Mouse (Mus musculus): Measurements from ENCODE around the gene Cfap97d2. TPM values are rescaled to one million over a fixed set of nuclear protein-coding genes. Genes with fewer than 3 reads are reported as not detected.

Cfap97d2 gene
- polyA plus RNA-seq, 1 experiment from 2014 or later, result 0.90 TPM

DNA sequence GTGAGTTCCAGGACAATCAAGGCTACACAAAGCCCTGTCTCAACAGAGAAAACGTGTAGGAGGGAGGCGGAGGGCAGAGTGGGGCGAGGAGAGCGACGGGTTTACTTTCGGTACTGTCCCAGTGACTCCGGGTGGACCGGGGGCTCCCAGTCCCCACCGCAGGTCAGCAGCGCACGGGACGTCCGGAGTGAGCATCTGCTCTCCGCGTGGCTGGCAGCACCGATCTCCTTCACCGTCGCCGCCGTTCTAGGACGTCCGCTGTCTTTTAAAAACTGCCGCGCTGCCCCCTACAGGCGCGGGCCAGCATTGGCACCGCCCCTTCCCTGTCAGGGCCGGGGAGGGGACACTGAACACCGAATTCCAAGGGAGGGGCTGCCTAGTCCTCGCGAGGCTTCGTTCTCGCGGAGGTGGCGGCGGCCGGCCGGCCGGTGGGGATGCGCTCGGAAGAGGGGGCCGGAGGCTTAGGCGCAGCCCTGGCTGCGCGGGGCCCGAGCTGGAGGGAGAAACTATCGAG lies 79.6 kb downstream of the Cfap97d2 start, which contains the start of gene Upf3a:
TSS of gene Upf3a (plus strand) at position 366 of the 514 bp plus-strand sequence.
- Histone ChIP-seq H3K4me1 (ENCODE audit: control insufficient read depth, insufficient read depth, low read length) (peaks cover 9% of the 10 kb centered on the region), H3K9ac (ENCODE audit: low read length) (peak within 1 kb of the TSS; percentile 76), H3K4me3 (ENCODE audit: low read depth, low read length) (peak within 1 kb of the TSS; percentile 64), H3K4me2 (peak within 1 kb of the TSS; percentile 68), H3K9me3 (ENCODE audit: control insufficient read depth, low read length) (no peaks in the 10 kb centered on the region), H3K27ac (ENCODE audit: low read depth, low read length) (peak within 1 kb of the TSS; percentile 84), H3K27me3 (ENCODE audit: control insufficient read depth, insufficient read depth, low read length) (no peaks in the 10 kb centered on the region), H3K36me3 (ENCODE audit: control insufficient read depth, insufficient read depth, low read length) (peaks cover 5% of the 10 kb centered on the region)
- DNase-seq (ENCODE audit: low spot score, missing footprints) (peak; percentile 99), ATAC-seq (ENCODE audit: low FRiP score) (peak; percentile 94)
- under 1% methylated on average over 47 of the region's 47 CpGs for WGBS

DNA sequence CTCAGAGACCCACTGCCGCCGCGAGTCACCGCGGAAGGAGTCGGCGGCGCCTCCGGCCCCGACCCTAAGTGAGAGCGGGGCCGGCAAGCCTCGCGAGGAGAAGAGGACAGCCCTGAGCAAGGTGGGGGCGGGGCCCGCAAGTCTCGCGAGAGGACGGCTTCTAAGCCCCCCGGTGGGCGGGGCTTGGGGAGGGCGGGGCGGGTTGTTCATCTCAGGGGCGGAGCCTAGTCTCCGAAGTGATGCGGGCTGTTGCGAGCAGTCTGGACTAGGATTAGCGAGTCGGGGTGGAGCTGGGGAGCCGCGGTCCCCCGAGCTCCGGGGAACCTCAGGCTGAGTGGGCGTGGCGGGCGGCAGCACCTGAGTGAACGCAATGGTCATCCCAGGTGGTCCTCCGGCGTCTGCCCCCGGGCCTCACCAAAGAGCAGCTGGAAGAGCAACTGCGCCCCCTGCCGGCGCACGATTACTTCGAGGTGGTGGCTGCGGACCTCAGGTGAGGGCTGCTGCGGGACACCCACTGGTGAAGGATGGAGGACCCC lies 80.1 kb downstream of the Cfap97d2 start:
- peak overlapping the region; percentile 76 for H3K9ac ChIP-seq (ENCODE audit: low read length)
- H3K4me2 ChIP-seq, result peak overlapping the region; percentile 68
- H3K27ac ChIP-seq (ENCODE audit: low read depth, low read length), result peak overlapping the region; percentile 84
- peak; percentile 96 for ATAC-seq (ENCODE audit: low FRiP score)
- WGBS, result 0% methylated on average over 46 of the region's 47 CpGs
- peaks cover 9% of the 10 kb centered on the region for H3K4me1 ChIP-seq (ENCODE audit: control insufficient read depth, insufficient read depth, low read length)
- DNase-seq (ENCODE audit: low spot score, missing footprints), result peak; percentile 100
- H3K4me3 ChIP-seq (ENCODE audit: low read depth, low read length), result peak overlapping the region; percentile 64
- H3K9me3 ChIP-seq (ENCODE audit: control insufficient read depth, low read length), result no peaks in the 10 kb centered on the region
- H3K36me3 ChIP-seq (ENCODE audit: control insufficient read depth, insufficient read depth, low read length), result peaks cover 4% of the 10 kb centered on the region; the same call in 1 of the 2 replicates
- no peaks in the 10 kb centered on the region for H3K27me3 ChIP-seq (ENCODE audit: control insufficient read depth, insufficient read depth, low read length)

- ATAC-seq (ENCODE audit: low FRiP score) (no peak), DNase-seq (ENCODE audit: low spot score, missing footprints) (peak; percentile 72)
- Histone ChIP-seq H3K36me3 (ENCODE audit: control insufficient read depth, insufficient read depth, low read length) (no peaks in the 10 kb centered on the region), H3K27ac (ENCODE audit: low read depth, low read length) (no peak overlapping the region), H3K4me1 (ENCODE audit: control insufficient read depth, insufficient read depth, low read length) (peaks cover 7% of the 10 kb centered on the region), H3K9ac (ENCODE audit: low read length) (no peak overlapping the region), H3K4me3 (ENCODE audit: low read depth, low read length) (no peak overlapping the region), H3K4me2 (no peak overlapping the region), H3K9me3 (ENCODE audit: control insufficient read depth, low read length) (no peaks in the 10 kb centered on the region), H3K27me3 (ENCODE audit: control insufficient read depth, insufficient read depth, low read length) (no peaks in the 10 kb centered on the region)
- WGBS, result 92% methylated on average over 8 of the region's 8 CpGs
These were observed 83.9 kb downstream of the Cfap97d2 start for GRCm38 (mm10) chr8:13789606-13790005.

Other genes starting within 250 kb of the Cfap97d2 start
- 7.8 and 8.8 TPM in 2 replicates for gene Gas6, start 211.4 kb upstream of the Cfap97d2 start, polyA plus RNA-seq (2014; fragmentation: Nextera tagmentation; extraction: Ambion mirVana)
- not detected in 2 replicates for gene 1700029H14Rik, start 143.4 kb upstream of the Cfap97d2 start, polyA plus RNA-seq (2014; fragmentation: Nextera tagmentation; extraction: Ambion mirVana)
- gene Rasa3, start 28.3 kb upstream of the Cfap97d2 start, polyA plus RNA-seq (2014; fragmentation: Nextera tagmentation; extraction: Ambion mirVana), result 19.8 and 20.7 TPM in 2 replicates
- 250 and 266 TPM in 2 replicates for gene Cdc16, start 51.8 kb downstream of the Cfap97d2 start, polyA plus RNA-seq (2014; fragmentation: Nextera tagmentation; extraction: Ambion mirVana)
- 37.8 and 39.2 TPM in 2 replicates for gene Upf3a, start 79.7 kb downstream of the Cfap97d2 start, polyA plus RNA-seq (2014; fragmentation: Nextera tagmentation; extraction: Ambion mirVana)
- not detected in 2 replicates for gene AF366264, start 132.5 kb downstream of the Cfap97d2 start, polyA plus RNA-seq (2014; fragmentation: Nextera tagmentation; extraction: Ambion mirVana)
- gene Champ1, start 163.8 kb downstream of the Cfap97d2 start, polyA plus RNA-seq (2014; fragmentation: Nextera tagmentation; extraction: Ambion mirVana), result 53.0 and 63.1 TPM in 2 replicates
- 76.4 and 77.9 TPM in 2 replicates for gene Coprs, start 184.4 kb downstream of the Cfap97d2 start, polyA plus RNA-seq (2014; fragmentation: Nextera tagmentation; extraction: Ambion mirVana)